Mouse (Mus musculus) heart, embryonic 15.5 days (tissue): ENCODE results near the gene Larp1. TPM values are rescaled to one million over a fixed set of nuclear protein-coding genes. Genes with fewer than 3 reads are reported as not detected.

Experiments
- ATAC-seq: fragments of 200-750 bp; cut with Nextera tagmentation; replicated peaks from 2 replicates; pipeline ENCODE4 v1.8.0; 2017; ENCODE audit warnings: low read depth, moderate TSS enrichment; ENCODE audit not compliant: insufficient number of reproducible peaks, insufficient read depth, low FRiP score
- H3K27ac ChIP-seq: fragments of 300-500 bp; sonication (generic); 2 replicates; pipeline ENCODE4 v1.5.1; 2015; ENCODE audit warnings: mild to moderate bottlenecking, inconsistent platforms
- H3K27me3 ChIP-seq: fragments of 300-500 bp; sonication (generic); 2 replicates; pipeline ENCODE4 v1.6.1; 2015; ENCODE audit warnings: inconsistent platforms
- H3K36me3 ChIP-seq: fragments of 300-500 bp; sonication (generic); 2 replicates; pipeline ENCODE4 v1.6.1; 2015; ENCODE audit warnings: mild to moderate bottlenecking, inconsistent platforms
- H3K4me1 ChIP-seq: fragments of 300-500 bp; sonication (generic); replicated peaks from 2 replicates; pipeline ENCODE4 v1.6.1; 2015; ENCODE audit warnings: inconsistent platforms
- H3K4me2 ChIP-seq: fragments of 300-500 bp; sonication (generic); 2 replicates; pipeline ENCODE4 v1.6.1; 2015; ENCODE audit warnings: inconsistent platforms, mild to moderate bottlenecking, moderate library complexity
- H3K4me3 ChIP-seq: fragments of 300-500 bp; sonication (generic); 2 replicates; pipeline ENCODE4 v1.5.1; 2015; ENCODE audit warnings: mild to moderate bottlenecking, inconsistent platforms
- H3K9ac ChIP-seq: fragments of 300-500 bp; sonication (generic); 2 replicates; pipeline ENCODE4 v1.6.1; 2015; ENCODE audit warnings: mild to moderate bottlenecking, inconsistent platforms
- H3K9me3 ChIP-seq: fragments of 300-500 bp; sonication (generic); replicated peaks from 2 replicates; pipeline ENCODE4 v1.6.1; 2016; ENCODE audit warnings: inconsistent platforms
- WGBS: fragments of 180-500 bp; shearing (Covaris S2); methylation state at CpG from one replicate; pipeline ENCODE4 v1.1.7; 2015; ENCODE audit warnings: mixed read lengths; 5-methylcytosine and 5-hydroxymethylcytosine counted together
- polyA plus RNA-seq: library from polyadenylated mRNA; unstranded; fragments of >200 nt; fragmentation: Nextera tagmentation; extraction: Ambion mirVana; gene quantifications from 2 replicates; pipeline ENCODE4 v1.2.1, GENCODE M21; 2015

The Larp1 gene
- 11.3 and 15.7 TPM in 2 replicates for polyA plus RNA-seq

DNA sequence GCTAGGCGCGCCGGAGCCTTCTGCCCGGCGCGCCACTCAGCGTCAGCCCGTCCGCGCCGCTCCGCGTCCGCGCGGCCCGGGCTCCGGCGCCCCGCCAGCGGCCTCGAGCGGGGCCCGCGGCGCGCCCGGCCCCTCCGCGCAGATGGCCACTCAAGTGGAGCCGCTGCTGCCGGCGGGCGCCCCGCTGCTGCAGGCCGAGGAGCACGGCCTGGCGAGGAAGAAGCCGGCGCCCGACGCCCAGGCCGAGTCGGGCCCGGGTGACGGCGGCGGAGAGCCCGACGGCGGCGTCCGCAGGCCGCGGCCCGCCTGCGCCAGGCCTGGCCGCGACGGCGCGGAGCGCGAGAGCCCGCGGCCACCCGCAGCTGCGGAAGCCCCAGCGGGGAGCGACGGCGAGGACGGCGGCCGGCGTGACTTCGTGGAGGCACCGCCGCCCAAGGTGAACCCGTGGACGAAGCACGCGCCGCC lies at the start of gene Larp1:
Gene Larp1, plus strand, starts transcription at position 14 of the 465 bp plus-strand sequence.
- ATAC-seq = peak; percentile 25
- under 1% methylated on average over 77 of the region's 84 CpGs for WGBS
- H3K9ac ChIP-seq = peak within 1 kb of the TSS; percentile 97
- H3K4me1 ChIP-seq = peaks cover 36% of the 10 kb centered on the region
- H3K27ac ChIP-seq = peak within 1 kb of the TSS; percentile 91
- peak within 1 kb of the TSS; percentile 77 for H3K4me2 ChIP-seq
- H3K36me3 ChIP-seq = no peaks in the 10 kb centered on the region
- H3K27me3 ChIP-seq = no peaks in the 10 kb centered on the region
- H3K4me3 ChIP-seq = peak within 1 kb of the TSS; percentile 97
- H3K9me3 ChIP-seq = no peaks in the 10 kb centered on the region

DNA sequence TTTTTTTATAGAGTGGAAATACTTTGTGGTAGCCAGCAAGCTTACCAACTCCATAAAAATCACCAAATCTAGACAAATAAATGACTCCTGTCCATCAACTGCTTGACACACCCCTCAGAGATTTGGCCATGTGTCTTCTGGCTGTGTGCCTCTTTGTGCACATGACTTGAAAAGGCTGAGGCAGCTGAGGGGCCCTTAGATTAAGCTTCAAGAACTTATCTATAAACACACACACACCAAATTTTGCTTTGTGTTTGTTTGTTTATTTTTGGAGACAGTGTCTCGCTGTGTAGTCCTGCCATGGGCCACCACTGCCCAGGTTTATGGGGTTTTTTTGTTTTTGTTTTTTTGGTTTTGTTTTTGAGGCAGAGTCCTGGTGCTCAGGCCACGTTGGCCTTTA lies 48.9 kb upstream of the Larp1 start:
- no peak overlapping the region for H3K27ac ChIP-seq
- no peak for ATAC-seq
- 82% methylated on average over 2 of the region's 2 CpGs for WGBS

DNA sequence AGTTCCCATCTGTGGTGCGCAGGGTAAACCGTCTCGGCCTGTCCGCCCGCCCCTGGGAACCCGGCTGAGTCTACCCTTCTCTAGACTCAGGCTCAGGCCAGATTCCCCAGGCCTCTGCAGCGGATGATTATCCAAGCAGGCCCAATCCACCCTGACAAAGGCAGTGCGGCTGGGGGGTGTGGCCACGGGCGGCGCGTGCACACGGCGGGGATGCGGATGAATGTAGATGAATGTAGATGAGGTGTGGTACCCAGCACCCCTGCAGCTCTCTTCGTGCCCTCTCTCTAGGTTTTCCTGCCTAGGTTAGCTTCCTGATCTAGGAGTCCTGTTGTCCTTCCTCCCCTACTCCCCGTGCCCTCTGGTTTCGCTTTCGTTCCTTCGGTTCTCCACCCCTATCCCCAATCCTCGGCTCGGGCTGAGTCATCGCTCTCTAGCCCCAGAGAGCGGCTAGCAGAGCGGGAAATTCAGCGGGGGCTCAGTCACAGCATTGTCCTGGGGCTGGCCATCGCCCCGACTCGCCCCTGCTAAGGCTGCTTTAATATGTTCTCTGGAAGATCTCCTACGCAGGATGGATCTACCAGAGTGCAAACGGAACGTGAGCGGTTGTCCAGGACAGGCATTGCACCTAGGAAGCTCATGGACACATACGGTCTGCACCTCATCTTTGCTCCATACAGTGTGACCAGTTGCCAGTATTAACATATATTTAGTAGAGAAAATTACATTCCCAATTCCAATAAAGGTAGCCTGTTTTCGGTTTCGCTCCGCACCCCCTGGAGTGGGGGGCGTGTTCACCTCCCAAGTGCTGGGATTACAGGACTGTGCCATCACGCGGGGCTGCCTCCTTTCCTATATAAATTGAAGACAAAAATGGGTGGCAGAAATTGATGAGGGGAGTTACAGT lies 46.2 kb upstream of the Larp1 start:
- peak; percentile 90 for ATAC-seq
- Histone ChIP-seq H3K4me2 (peak overlapping the region; percentile 75), H3K4me1 (peaks cover 11% of the 10 kb centered on the region), H3K4me3 (peak overlapping the region; percentile 65), H3K27me3 (no peaks in the 10 kb centered on the region), H3K9me3 (no peaks in the 10 kb centered on the region), H3K36me3 (no peaks in the 10 kb centered on the region), H3K27ac (peak overlapping the region; percentile 78), H3K9ac (peak overlapping the region; percentile 62)
- WGBS = under 1% methylated on average over 40 of the region's 40 CpGs

More for the DNA sequence above, 48.9 kb upstream of the Larp1 start:
- Histone ChIP-seq H3K4me1 (peaks cover 12% of the 10 kb centered on the region), H3K27me3 (no peaks in the 10 kb centered on the region), H3K36me3 (no peaks in the 10 kb centered on the region), H3K4me2 (no peak overlapping the region), H3K9me3 (no peaks in the 10 kb centered on the region), H3K9ac (no peak overlapping the region), H3K4me3 (no peak overlapping the region)

DNA sequence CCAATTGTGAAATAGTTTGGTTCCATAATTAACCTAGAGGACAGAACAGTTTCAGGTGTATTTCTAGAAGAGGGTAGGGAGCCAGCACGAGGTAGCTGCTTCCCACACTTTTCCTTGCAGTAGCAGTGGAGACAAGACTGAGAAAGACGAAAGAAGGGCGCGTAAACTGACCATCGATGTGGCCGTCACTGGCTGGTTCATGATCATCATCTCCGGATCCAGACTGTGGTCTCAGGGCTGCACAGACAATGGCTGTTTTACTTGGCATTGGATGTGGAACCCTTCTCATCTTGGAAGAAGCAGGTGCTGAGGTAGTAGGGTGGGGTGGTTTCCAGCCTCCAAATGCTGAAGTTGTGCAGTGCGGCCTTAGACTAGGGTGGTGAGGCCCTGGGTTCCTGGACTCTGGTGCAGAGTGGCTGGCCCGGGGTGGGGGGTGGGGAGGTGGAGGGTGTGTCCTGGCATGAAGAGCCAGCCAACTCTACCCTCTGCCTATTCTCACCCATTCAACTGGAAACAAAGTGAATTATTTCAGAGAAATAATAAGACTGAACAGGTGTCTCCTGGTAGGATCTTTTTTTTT lies 45.5 kb upstream of the Larp1 start:
- Histone ChIP-seq H3K4me1 (peaks cover 11% of the 10 kb centered on the region), H3K4me2 (peak overlapping the region; percentile 75), H3K27ac (no peak overlapping the region), H3K27me3 (no peaks in the 10 kb centered on the region), H3K9me3 (no peaks in the 10 kb centered on the region), H3K9ac (peak overlapping the region; percentile 62; the same call in 1 of the 2 replicates), H3K4me3 (peak overlapping the region; percentile 65), H3K36me3 (no peaks in the 10 kb centered on the region)
- ATAC-seq = no peak
- WGBS = 38% methylated on average over 9 of the region's 9 CpGs

DNA sequence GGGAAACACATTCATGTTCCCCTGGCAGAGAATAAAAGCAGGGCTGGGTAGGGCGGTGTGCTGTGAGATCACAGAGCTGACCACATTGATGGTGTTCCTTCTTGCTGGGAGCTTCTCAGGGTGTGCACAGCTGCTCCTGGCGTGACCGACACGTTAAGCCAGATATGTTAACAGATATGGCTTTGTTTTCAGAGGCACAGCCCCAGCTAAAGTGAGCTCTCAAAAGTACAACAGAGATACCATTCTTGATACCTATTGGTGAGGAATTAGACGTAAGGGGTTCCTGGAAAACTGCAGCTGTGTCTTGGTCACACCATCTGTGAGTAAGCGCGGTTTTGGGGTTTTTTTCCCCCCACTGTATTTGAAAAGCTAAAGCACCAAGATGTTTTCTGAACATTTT lies 42.2 kb upstream of the Larp1 start:
- Histone ChIP-seq H3K4me2 (no peak overlapping the region), H3K4me3 (no peak overlapping the region), H3K36me3 (no peaks in the 10 kb centered on the region), H3K27me3 (no peaks in the 10 kb centered on the region), H3K9ac (no peak overlapping the region), H3K9me3 (no peaks in the 10 kb centered on the region), H3K27ac (no peak overlapping the region), H3K4me1 (peaks cover 7% of the 10 kb centered on the region)
- WGBS = 58% methylated on average over 7 of the region's 7 CpGs
- no peak for ATAC-seq

DNA sequence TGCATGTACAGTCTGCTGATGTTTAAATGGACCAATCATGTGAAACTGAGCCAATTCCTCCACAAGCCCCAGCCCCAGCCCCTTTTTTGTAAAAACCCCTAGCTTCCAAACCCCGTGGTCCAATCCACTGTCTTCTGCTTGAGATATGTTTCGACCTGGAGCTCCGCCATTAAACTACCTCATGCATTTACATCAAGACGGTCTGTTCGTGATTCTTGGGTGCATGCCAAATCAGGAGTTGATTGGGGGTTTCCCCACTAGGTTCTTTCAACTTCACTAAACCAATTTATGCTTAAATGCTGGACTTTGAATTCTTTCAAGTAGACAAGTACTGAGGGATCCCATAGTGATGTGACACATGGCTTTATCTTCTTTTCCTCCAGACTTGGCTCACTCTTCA lies 40.6 kb upstream of the Larp1 start:
- Histone ChIP-seq H3K4me3 (no peak overlapping the region), H3K27me3 (no peaks in the 10 kb centered on the region), H3K9me3 (no peaks in the 10 kb centered on the region), H3K4me1 (peaks cover 3% of the 10 kb centered on the region), H3K36me3 (no peaks in the 10 kb centered on the region), H3K9ac (no peak overlapping the region), H3K4me2 (no peak overlapping the region), H3K27ac (no peak overlapping the region)
- WGBS = 76% methylated on average over 5 of the region's 5 CpGs
- ATAC-seq = no peak

DNA sequence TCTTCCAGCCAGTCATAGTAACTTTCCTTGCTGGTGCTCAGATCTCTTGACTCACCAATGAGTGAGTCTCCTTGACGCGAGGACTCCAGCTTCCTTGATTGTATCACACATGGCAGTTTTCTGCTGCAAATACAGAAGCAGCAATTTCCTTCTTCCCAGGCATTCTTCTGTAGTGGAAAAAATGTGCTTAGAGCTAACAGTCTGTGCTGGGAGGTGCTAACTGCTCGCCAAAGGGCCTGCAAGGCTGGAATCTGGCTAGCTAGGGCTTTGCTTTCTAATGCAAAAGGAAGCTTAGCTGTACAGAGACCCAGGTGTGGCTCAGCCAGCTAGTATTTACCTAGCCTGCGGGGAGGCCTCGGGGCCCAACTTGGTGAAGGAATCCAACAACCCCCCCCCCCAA lies 38.3 kb upstream of the Larp1 start:
- H3K4me2 ChIP-seq = no peak overlapping the region
- H3K36me3 ChIP-seq = no peaks in the 10 kb centered on the region
- 43% methylated on average over 5 of the region's 5 CpGs for WGBS
- H3K27ac ChIP-seq = peak overlapping the region; percentile 30; the same call in 1 of the 2 replicates
- H3K4me3 ChIP-seq = no peak overlapping the region
- H3K27me3 ChIP-seq = no peaks in the 10 kb centered on the region
- no peak for ATAC-seq
- no peaks in the 10 kb centered on the region; the same call in 1 of the 2 replicates for H3K4me1 ChIP-seq
- no peaks in the 10 kb centered on the region for H3K9me3 ChIP-seq
- no peak overlapping the region for H3K9ac ChIP-seq

DNA sequence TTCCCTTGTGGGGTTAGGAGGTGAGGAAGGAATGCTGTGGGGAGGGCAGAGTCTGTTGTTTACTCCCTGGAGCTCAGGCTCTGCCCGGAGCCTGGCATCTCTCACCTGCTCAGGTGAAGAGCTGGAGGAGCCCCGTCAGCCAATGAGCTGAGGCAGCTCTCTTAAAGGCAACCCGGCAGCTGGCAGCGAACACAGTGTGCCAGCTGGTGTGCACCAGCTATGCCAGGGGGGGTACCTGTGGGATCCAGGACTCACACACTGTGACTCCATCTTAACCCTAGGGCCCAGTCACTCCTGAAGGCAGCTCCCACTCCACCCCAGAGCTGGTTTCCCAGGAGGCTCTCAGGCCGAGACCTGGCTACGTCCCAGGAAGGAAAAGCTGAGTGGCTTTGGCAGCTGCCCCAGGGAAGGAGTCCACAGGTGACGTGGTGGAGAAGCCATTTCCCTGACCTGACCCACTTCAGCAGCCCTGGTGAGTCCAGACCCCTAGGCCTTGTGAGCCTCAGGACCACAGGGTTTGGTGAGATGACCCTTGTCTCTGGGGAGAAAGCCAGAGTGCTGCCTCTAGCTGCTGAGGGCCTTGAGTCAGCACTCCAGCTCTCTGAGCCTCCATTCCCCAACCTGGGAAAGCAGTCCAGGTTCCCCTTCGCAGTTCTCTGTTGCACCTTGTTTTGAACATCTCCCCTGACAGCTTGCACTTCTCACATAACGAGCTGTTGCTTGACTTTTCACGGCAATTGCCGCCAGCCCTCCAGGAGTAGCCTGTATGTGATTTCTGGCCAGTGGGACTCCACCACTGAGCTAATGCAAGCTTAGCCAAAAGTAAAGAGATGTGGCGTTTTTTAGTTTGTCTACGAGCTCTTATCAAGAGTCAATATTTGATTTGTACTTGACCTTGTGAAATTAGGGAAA lies 35.6 kb upstream of the Larp1 start:
- no peaks in the 10 kb centered on the region for H3K36me3 ChIP-seq
- H3K4me2 ChIP-seq = no peak overlapping the region
- H3K4me1 ChIP-seq = no peaks in the 10 kb centered on the region; the same call in 1 of the 2 replicates
- no peaks in the 10 kb centered on the region for H3K27me3 ChIP-seq
- 65% methylated on average over 13 of the region's 13 CpGs for WGBS
- no peaks in the 10 kb centered on the region for H3K9me3 ChIP-seq
- no peak for ATAC-seq
- 0 out of 2 replicates have a peak overlapping the region, but pooled peaks have one; percentile 7 for H3K27ac ChIP-seq
- H3K4me3 ChIP-seq = no peak overlapping the region
- H3K9ac ChIP-seq = no peak overlapping the region

DNA sequence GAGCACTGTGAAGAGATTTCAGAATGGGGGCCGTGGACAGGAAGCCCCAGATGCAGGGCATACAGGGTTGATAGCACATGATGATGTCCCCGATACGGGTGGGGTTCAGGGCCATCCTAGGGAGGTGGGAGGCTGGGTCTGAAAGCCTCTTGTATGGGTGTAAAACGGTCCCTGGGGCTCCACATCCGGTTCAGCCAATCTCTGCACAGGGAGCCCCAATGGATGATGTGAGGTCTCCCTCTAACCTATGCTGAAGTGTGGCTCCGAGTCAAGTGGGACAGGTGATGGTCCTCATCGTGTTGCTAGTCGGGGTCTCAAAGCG lies 35.0 kb upstream of the Larp1 start:
- Histone ChIP-seq H3K9me3 (no peaks in the 10 kb centered on the region), H3K27ac (no peak overlapping the region), H3K4me2 (no peak overlapping the region), H3K27me3 (no peaks in the 10 kb centered on the region), H3K36me3 (no peaks in the 10 kb centered on the region), H3K4me3 (no peak overlapping the region), H3K4me1 (no peaks in the 10 kb centered on the region; the same call in 1 of the 2 replicates), H3K9ac (no peak overlapping the region)
- WGBS = 54% methylated on average over 9 of the region's 9 CpGs
- no peak for ATAC-seq

DNA sequence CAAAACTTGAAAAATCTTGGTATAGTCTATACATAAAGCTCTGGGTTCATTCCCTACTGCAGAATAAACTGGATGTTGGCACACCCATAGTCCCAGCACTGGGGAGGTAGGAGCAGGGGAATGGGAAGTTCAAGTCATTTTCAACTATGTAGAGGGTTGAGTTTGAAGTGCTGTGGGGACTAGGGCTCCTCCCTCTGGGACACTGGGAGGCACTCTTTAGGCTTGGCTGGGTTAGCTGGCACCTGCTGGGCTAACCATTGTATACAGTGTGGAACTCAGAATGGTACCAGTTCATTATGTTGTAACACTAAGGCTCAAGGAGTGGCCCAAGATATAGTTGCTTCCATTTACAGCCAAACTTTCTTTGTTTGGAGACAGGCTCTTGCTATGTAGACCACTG lies 33.0 kb upstream of the Larp1 start:
- Histone ChIP-seq H3K4me1 (no peaks in the 10 kb centered on the region; the same call in 1 of the 2 replicates), H3K4me2 (no peak overlapping the region), H3K27ac (no peak overlapping the region), H3K9me3 (no peaks in the 10 kb centered on the region), H3K36me3 (no peaks in the 10 kb centered on the region), H3K27me3 (no peaks in the 10 kb centered on the region), H3K4me3 (no peak overlapping the region), H3K9ac (no peak overlapping the region)
- ATAC-seq = no peak

DNA sequence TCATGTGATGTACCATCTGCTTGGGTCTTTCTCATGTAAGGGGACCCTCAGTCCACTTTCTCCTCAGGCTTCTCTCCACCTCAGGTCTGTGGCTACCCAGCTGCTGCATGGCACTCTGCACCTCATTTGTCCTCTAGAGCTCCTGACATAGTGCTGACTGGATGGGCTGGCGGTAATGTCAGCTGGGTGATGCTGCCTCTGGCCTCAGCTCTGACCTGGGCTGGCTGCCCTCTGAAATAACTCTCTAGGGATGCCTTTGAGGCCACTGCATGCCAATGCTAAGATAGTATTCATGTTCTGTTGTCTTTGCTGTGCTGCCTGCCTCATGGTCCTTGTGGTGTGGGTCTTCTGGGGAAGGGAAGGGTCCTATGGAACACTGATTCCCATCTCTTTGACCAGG lies 31.2 kb upstream of the Larp1 start:
- 59% methylated on average over 1 of the region's 1 CpGs for WGBS
- H3K27ac ChIP-seq = no peak overlapping the region

More for the DNA sequence above, 31.2 kb upstream of the Larp1 start:
- Histone ChIP-seq H3K4me2 (no peak overlapping the region), H3K9me3 (no peaks in the 10 kb centered on the region), H3K36me3 (no peaks in the 10 kb centered on the region), H3K9ac (no peak overlapping the region), H3K4me1 (no peaks in the 10 kb centered on the region; the same call in 1 of the 2 replicates), H3K27me3 (no peaks in the 10 kb centered on the region), H3K4me3 (no peak overlapping the region)
- no peak for ATAC-seq
